ENCODE assay signal across 27 mouse cellular contexts in the genomic region with DNA sequence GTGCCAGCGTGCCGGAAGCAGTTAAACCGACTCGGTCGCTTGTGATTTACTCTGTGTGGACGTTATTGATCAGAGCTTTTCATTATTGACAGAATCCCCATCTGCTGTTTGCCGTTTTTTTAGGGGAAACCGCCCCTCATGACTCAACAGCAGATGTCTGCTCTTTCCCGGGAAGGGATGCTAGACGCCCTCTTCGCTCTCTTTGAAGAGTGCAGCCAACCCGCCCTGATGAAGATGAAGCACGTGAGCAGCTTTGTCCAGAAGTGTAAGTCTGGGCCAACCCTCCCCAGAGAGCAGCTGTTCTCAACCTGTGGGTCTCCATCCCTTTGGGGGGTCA. TPM values are rescaled to one million over a fixed set of nuclear protein-coding genes. Genes with fewer than 3 reads are reported as not detected.
DNase-seq lines count a peak whose midpoint lies in the region; TF ChIP-seq lines count a peak whose summit lies in the region.
"Had no signal": no experiment of that assay in that cellular context is flagged by ENCODE, and none has a peak within 500 bp of the region (broad histone marks: within the 10 kb centered on the region; RNA-seq: fewer than 3 reads in every experiment).

No protein-coding gene starts in this region.

- no peaks in the 10 kb centered on the region for H3K36me3 ChIP-seq in myocyte (ENCODE audit: control insufficient read depth, insufficient read depth)
- H3K36me3 ChIP-seq: forebrain, embryonic 15.5 days had no signal

- DNase-seq in layer of hippocampus, adult 18-20 months (ENCODE audit: low spot score in 2 of 2) = peak; percentile 65 to 82
- DNase-seq in layer of hippocampus, postnatal 10 days (ENCODE audit: low spot score in 2 of 2) = no peak
- peak; percentile 57 for DNase-seq in brain, adult 2 months (ENCODE audit: low read depth, low spot score)
- peak; percentile 56 for DNase-seq in layer of hippocampus, adult 9-11 months
- DNase-seq in spleen, postnatal 10 days (ENCODE audit: low spot score in 2 of 2) = no peak
- DNase-seq in kidney, postnatal 10 days = no peak
- no peak for DNase-seq in spleen, postnatal 4 days (ENCODE audit: low spot score in 2 of 2)
- DNase-seq: adrenal gland, postnatal 36 days; cerebellum, adult 11-12 months; cerebellum, postnatal 10 days; gastrocnemius, postnatal 10 days; heart, adult 11 months; heart, postnatal 10 days; lung, adult 2 months; midbrain, embryonic 14.5 days; right cerebral cortex, postnatal 14 days; spleen, adult 18-20 months; thymus, postnatal 36 days had no signal

- peak overlapping the region; percentile 72 for H3K4me2 ChIP-seq in myocyte (ENCODE audit: low read depth)
- H3K4me2 ChIP-seq: forebrain, embryonic 15.5 days; heart, embryonic 12.5 days; kidney, embryonic 15.5 days; limb, embryonic 12.5 days had no signal

- H3K4me3 ChIP-seq in myocyte = no peak overlapping the region
- H3K4me3 ChIP-seq: embryonic facial prominence, embryonic 10.5 days; forebrain, embryonic 15.5 days; heart, embryonic 12.5 days; hindbrain, embryonic 10.5 days; kidney, embryonic 15.5 days; limb, embryonic 12.5 days had no signal

- TF ChIP-seq POLR2A in myocyte (IDR thresholded peaks at IDR 0.05; ENCODE audit: insufficient read length, low read depth) = no peak

- H3K79me2 ChIP-seq in myocyte (ENCODE audit: control insufficient read depth, insufficient read depth) = peaks cover 36% of the 10 kb centered on the region

- no peak overlapping the region for H3ac ChIP-seq in myocyte (ENCODE audit: control insufficient read depth, insufficient read length)

- no peaks in the 10 kb centered on the region for H3K27me3 ChIP-seq in myocyte (ENCODE audit: control insufficient read depth, insufficient read depth, insufficient read length)
- H3K27me3 ChIP-seq: CH12.LX; forebrain, embryonic 15.5 days; heart, embryonic 12.5 days; kidney, embryonic 15.5 days; limb, embryonic 12.5 days; Patski had no signal

TF ChIP-seq in myocyte, 11 proteins besides CTCF, POLR2A, EP300 and RAD21:
- TF ChIP-seq MYOD1 (IDR thresholded peaks at IDR 0.05; ENCODE audit: control insufficient read depth in 1 of 3, insufficient read length in 2 of 3, low read depth in 2 of 3) (peak in 2 of 3 experiments; percentile 34 to 44), E2F4 (IDR thresholded peaks at IDR 0.05; ENCODE audit: insufficient read depth) (no peak), TCF12 (IDR thresholded peaks at IDR 0.05; ENCODE audit: insufficient read depth, poor library complexity, severe bottlenecking) (no peak), SRF (IDR thresholded peaks at IDR 0.05; ENCODE audit: control insufficient read depth, insufficient read length, low read depth) (no peak), POLR2AphosphoS2 (IDR thresholded peaks at IDR 0.05; ENCODE audit: insufficient read length, low read depth) (no peak), MYOG (IDR thresholded peaks at IDR 0.05; ENCODE audit: control insufficient read depth in 1 of 3, insufficient read depth in 1 of 3, insufficient read length in 2 of 3, low read depth in 2 of 3) (no peak), MAX (IDR thresholded peaks at IDR 0.05; ENCODE audit: low read depth) (no peak), TCF3 (IDR thresholded peaks at IDR 0.05; ENCODE audit: insufficient read length, low read depth) (no peak), REST (IDR thresholded peaks at IDR 0.05; ENCODE audit: insufficient read depth, insufficient read length) (no peak), CEBPB (IDR thresholded peaks at IDR 0.05; ENCODE audit: insufficient read depth, poor library complexity, severe bottlenecking) (no peak), USF1 (IDR thresholded peaks at IDR 0.05; ENCODE audit: low read depth) (peak; percentile 48)

RNA-seq across cellular contexts. Expression of gene Cit, which starts 5.9 kb away (rescaled TPM):
- total RNA-seq in layer of hippocampus, adult 18-20 months (2021) = 10 to 100 TPM; 59.8 to 72.5 TPM
- 10 to 100 TPM; 42.8 to 52.6 TPM for total RNA-seq in layer of hippocampus, postnatal 10 days (2021)
- polyA plus RNA-seq in myocyte (2012; fragmentation: generic; extraction: Trizol) = 8.5 TPM

Comparison
In these comparisons a context has a peak if more than half of its experiments do, and no peak if none do; other contexts are left out.
1. DNase-seq: peak in layer of hippocampus, adult 18-20 months (2 of 2), brain, adult 2 months (single experiment) and layer of hippocampus, adult 9-11 months (single experiment); none in layer of hippocampus, postnatal 10 days (0 of 2), spleen, postnatal 10 days (0 of 2), kidney, postnatal 10 days (single experiment) and spleen, postnatal 4 days (0 of 2).